In genomic region chr12:90961386-90962017, GRCm38 (mm10) we compare ENCODE assay signal across 22 mouse cellular contexts.
A peak's percentile ranks its signal among the peaks of the same experiment; 100 is the strongest.
DNase-seq lines count a peak whose midpoint lies in the region; ATAC-seq lines count a peak whose summit lies in the region.
"Had no signal": no experiment of that assay in that cellular context is flagged by ENCODE, and none has a peak within 500 bp of the region (broad histone marks: within the 10 kb centered on the region; RNA-seq: fewer than 3 reads in every experiment).

No protein-coding gene starts in this region.

- no peak for DNase-seq in embryonic facial prominence, embryonic 10.5 days (ENCODE audit: low spot score)
- DNase-seq in left cerebral cortex, adult 9 months (ENCODE audit: low spot score in 2 of 2), result peak; percentile 10 to 12
- no peak for DNase-seq in left cerebral cortex, adult 11 months (ENCODE audit: low spot score)
- peak; percentile 77 to 89 for DNase-seq in cerebellum, adult 18-20 months
- peak; percentile 78 to 81 for DNase-seq in cerebellum, postnatal 25 days
- DNase-seq in heart, adult 9 months (ENCODE audit: low spot score in 2 of 2), result no peak
- no peak for DNase-seq in gastrocnemius, postnatal 10 days
- DNase-seq: adrenal gland, adult 8-10 months; forebrain, postnatal 0 days; gastrocnemius, postnatal 25 days; heart, adult 2 months; kidney, adult 2 months; kidney, postnatal 14 days; right cerebral cortex, postnatal 25 days had no signal

- H3K9ac ChIP-seq in embryonic facial prominence, embryonic 13.5 days, result no peak overlapping the region
- H3K9ac ChIP-seq: forebrain, postnatal 0 days; limb, embryonic 15.5 days; liver, embryonic 15.5 days had no signal

- no peak overlapping the region for H3K4me3 ChIP-seq in embryonic facial prominence, embryonic 13.5 days
- H3K4me3 ChIP-seq in embryonic facial prominence, embryonic 10.5 days, result no peak overlapping the region
- H3K4me3 ChIP-seq: heart, adult 2 months; limb, embryonic 15.5 days; liver, embryonic 15.5 days had no signal

- no peak overlapping the region for H3K27ac ChIP-seq in embryonic facial prominence, embryonic 13.5 days
- H3K27ac ChIP-seq in embryonic facial prominence, embryonic 10.5 days (replicated peaks), result no peak overlapping the region
- H3K27ac ChIP-seq: heart, adult 2 months; limb, embryonic 15.5 days; liver, embryonic 15.5 days had no signal

- 49% methylated on average over 5 of the region's 5 CpGs for WGBS in embryonic facial prominence, embryonic 13.5 days
- WGBS in embryonic facial prominence, embryonic 10.5 days, result 89% methylated on average over 5 of the region's 5 CpGs

- no peaks in the 10 kb centered on the region for H3K27me3 ChIP-seq in embryonic facial prominence, embryonic 13.5 days
- no peaks in the 10 kb centered on the region for H3K27me3 ChIP-seq in embryonic facial prominence, embryonic 10.5 days (replicated peaks; ENCODE audit: low read depth, poor library complexity, severe bottlenecking)
- H3K27me3 ChIP-seq: limb, embryonic 15.5 days; liver, embryonic 15.5 days had no signal

- ATAC-seq in embryonic facial prominence, embryonic 13.5 days (ENCODE audit: insufficient number of reproducible peaks, insufficient read depth, low FRiP score, low TSS enrichment, low read depth), result 0 out of 2 replicates have a peak, but pooled peaks have one; percentile 56
- ATAC-seq: CD4-positive, CD25-positive, alpha-beta regulatory T cell, adult 4 months; forebrain, postnatal 0 days; inflammation-experienced regulatory T-cells, adult 6 months; lung, postnatal 0 days; Patski had no signal

- no peaks in the 10 kb centered on the region for H3K4me1 ChIP-seq in embryonic facial prominence, embryonic 13.5 days
- no peaks in the 10 kb centered on the region for H3K4me1 ChIP-seq in embryonic facial prominence, embryonic 10.5 days
- H3K4me1 ChIP-seq: limb, embryonic 15.5 days; liver, embryonic 15.5 days had no signal

- H3K9me3 ChIP-seq in embryonic facial prominence, embryonic 13.5 days, result no peaks in the 10 kb centered on the region
- no peaks in the 10 kb centered on the region for H3K9me3 ChIP-seq in embryonic facial prominence, embryonic 10.5 days
- H3K9me3 ChIP-seq: limb, embryonic 15.5 days; liver, embryonic 15.5 days had no signal

- no peak overlapping the region for H3K4me2 ChIP-seq in embryonic facial prominence, embryonic 13.5 days
- H3K4me2 ChIP-seq: limb, embryonic 15.5 days; liver, embryonic 15.5 days; midbrain, embryonic 11.5 days had no signal

- no peaks in the 10 kb centered on the region for H3K36me3 ChIP-seq in embryonic facial prominence, embryonic 13.5 days
- no peaks in the 10 kb centered on the region for H3K36me3 ChIP-seq in embryonic facial prominence, embryonic 10.5 days (replicated peaks)
- H3K36me3 ChIP-seq: limb, embryonic 15.5 days; liver, embryonic 15.5 days had no signal

Comparison
In these comparisons a context has a peak if more than half of its experiments do, and no peak if none do; other contexts are left out.
1. DNase-seq: peak in left cerebral cortex, adult 9 months (2 of 2), cerebellum, adult 18-20 months (2 of 2) and cerebellum, postnatal 25 days (2 of 2); none in embryonic facial prominence, embryonic 10.5 days (single experiment), left cerebral cortex, adult 11 months (single experiment), heart, adult 9 months (0 of 2) and gastrocnemius, postnatal 10 days (single experiment).